Comparison of ENCODE assay signal across 28 mouse cellular contexts in the genomic region with DNA sequence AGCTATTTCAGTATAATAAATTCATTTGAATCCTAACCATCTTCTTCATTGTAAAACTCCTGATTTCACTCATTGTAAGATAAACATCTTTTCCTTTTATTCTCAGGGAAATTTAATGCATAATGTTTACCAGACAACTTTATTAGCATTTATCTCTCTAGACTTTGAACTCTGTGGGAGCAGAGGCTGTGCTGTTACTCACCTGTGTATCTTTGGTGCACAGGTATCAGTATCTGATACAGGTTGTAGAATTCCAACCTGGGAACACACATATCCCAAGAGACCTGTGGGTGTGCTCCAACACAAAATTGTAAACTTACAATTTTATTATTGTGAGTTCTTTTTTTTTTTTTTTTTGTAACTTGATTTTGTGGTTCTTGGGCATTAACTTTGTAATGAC.
"Had no signal": no experiment of that assay in that cellular context is flagged by ENCODE, and none has a peak within 500 bp of the region (broad histone marks: within the 10 kb centered on the region; RNA-seq: fewer than 3 reads in every experiment).

No protein-coding gene starts in this region.

- H3K4me1 ChIP-seq: embryonic facial prominence, embryonic 10.5 days; embryonic facial prominence, embryonic 12.5 days; embryonic facial prominence, embryonic 13.5 days; embryonic facial prominence, embryonic 15.5 days; forebrain, embryonic 10.5 days; forebrain, embryonic 12.5 days; forebrain, embryonic 13.5 days; forebrain, embryonic 15.5 days had no signal

- H3K4me3 ChIP-seq: embryonic facial prominence, embryonic 10.5 days; embryonic facial prominence, embryonic 12.5 days; embryonic facial prominence, embryonic 13.5 days; embryonic facial prominence, embryonic 15.5 days; erythroblast, embryonic 14.5 days; forebrain, embryonic 10.5 days; forebrain, embryonic 12.5 days; forebrain, embryonic 13.5 days; forebrain, embryonic 15.5 days; gastrocnemius, adult 2 months had no signal

- H3K9ac ChIP-seq: embryonic facial prominence, embryonic 12.5 days; embryonic facial prominence, embryonic 13.5 days; embryonic facial prominence, embryonic 15.5 days; forebrain, embryonic 12.5 days; forebrain, embryonic 13.5 days; forebrain, embryonic 15.5 days; forebrain, postnatal 0 days had no signal

- DNase-seq: cerebellum, adult 2 months; cerebellum, adult 8-10 months; cerebellum, adult 9-10 months; cerebellum, adult 9-11 months; cerebellum, postnatal 10 days; cerebellum, postnatal 14 days; cerebellum, postnatal 25 days; cerebellum, postnatal 36 days; embryo, embryonic 11 days; forebrain, postnatal 0 days; gastrocnemius, adult 2 months; gastrocnemius, postnatal 10 days; gastrocnemius, postnatal 14 days; gastrocnemius, postnatal 25 days; gastrocnemius, postnatal 36 days; heart, adult 11 months; heart, adult 18-20 months had no signal

- H3K36me3 ChIP-seq: embryonic facial prominence, embryonic 10.5 days; embryonic facial prominence, embryonic 12.5 days; embryonic facial prominence, embryonic 13.5 days; embryonic facial prominence, embryonic 15.5 days; forebrain, embryonic 10.5 days; forebrain, embryonic 12.5 days; forebrain, embryonic 15.5 days had no signal

- H3K9me3 ChIP-seq: embryonic facial prominence, embryonic 10.5 days; embryonic facial prominence, embryonic 12.5 days; embryonic facial prominence, embryonic 13.5 days; embryonic facial prominence, embryonic 15.5 days; forebrain, embryonic 10.5 days; forebrain, embryonic 12.5 days; forebrain, embryonic 13.5 days; forebrain, embryonic 15.5 days had no signal

- H3K4me2 ChIP-seq: embryonic facial prominence, embryonic 12.5 days; embryonic facial prominence, embryonic 13.5 days; embryonic facial prominence, embryonic 15.5 days; forebrain, embryonic 12.5 days; forebrain, embryonic 13.5 days; forebrain, embryonic 15.5 days had no signal

- H3K27me3 ChIP-seq: embryonic facial prominence, embryonic 12.5 days; embryonic facial prominence, embryonic 13.5 days; embryonic facial prominence, embryonic 15.5 days; forebrain, embryonic 12.5 days; forebrain, embryonic 13.5 days; forebrain, embryonic 15.5 days had no signal

- H3K27ac ChIP-seq: embryonic facial prominence, embryonic 10.5 days; embryonic facial prominence, embryonic 12.5 days; embryonic facial prominence, embryonic 13.5 days; embryonic facial prominence, embryonic 15.5 days; forebrain, embryonic 10.5 days; forebrain, embryonic 12.5 days; forebrain, embryonic 13.5 days; forebrain, embryonic 15.5 days; gastrocnemius, adult 2 months had no signal

- ATAC-seq: forebrain, embryonic 13.5 days; forebrain, embryonic 14.5 days; forebrain, embryonic 15.5 days; forebrain, embryonic 16.5 days; forebrain, postnatal 0 days had no signal
